Mouse (Mus musculus): Measurements from ENCODE around the gene Evi2a.

The Evi2a gene

GRCm38 (mm10) chr11:79526549-79526948 is 3.9 kb downstream of the Evi2a start:
- WGBS, result 55% methylated on average over 3 of the region's 3 CpGs

- 78% methylated on average over 1 of the region's 1 CpGs for WGBS
These were observed 6.2 kb downstream of the Evi2a start for GRCm38 (mm10) chr11:79524310-79524575.

DNA sequence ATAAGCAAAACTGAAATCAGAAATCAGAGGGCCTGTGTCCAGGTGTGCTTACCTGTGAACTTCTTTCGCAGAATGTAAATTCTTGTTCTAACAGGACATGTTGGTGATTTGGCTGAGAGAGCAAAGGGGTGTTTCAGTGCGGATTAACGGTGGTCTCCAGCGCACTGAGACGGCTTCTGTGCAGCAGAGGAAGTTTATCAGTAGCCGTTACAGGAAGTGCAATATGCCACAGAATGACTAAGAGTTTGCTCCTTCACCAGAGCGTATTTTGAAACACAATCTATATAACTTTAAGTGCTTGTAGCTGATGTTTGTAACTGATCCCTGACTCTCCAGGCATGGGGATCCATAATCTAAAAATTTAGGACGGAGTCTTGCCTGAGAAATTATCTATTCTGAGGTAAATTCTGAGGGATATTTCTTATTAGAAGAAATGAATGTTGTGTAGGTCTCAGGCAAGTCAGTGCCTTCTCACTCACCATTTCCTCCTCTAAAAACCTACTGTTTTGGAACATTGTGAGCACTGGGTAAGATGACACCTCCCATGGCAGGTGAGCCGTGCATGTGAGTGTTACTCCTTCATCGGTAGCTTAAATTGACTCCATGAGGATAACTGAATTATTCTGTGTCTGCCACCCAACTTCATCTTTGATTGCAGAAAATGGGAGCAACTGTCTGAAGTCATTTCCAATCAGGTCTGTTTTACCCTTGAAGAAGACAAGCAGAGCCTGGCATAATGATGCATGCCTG is 6.7 kb downstream of the Evi2a start, which contains the start of gene Evi2b:
TSS of gene Evi2b (minus strand) at position 203 of the 750 bp plus-strand sequence.
- WGBS, result 83% methylated on average over 10 of the region's 10 CpGs

DNA sequence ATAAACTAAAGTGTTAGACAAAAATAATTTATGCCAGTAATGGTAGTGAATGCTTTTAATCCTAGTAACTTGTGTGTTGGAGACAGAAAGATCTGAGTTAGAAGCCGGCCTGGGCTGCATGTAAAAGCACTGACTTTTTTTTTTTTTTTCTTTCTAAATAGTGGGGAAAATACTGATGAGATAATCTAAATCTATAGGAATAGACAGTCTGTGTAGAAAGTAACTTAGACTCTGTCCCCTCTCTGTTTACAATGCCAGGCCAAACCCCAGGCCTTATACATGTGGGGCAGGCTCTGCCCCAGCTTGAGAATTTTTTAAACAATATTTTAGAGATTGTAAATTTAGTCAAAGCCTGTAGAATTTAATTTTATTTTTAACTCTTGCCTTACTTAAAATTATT is 7.5 kb downstream of the Evi2a start:
- 93% methylated on average over 1 of the region's 1 CpGs for WGBS

GRCm38 (mm10) chr11:79519878-79520291 is 10.5 kb downstream of the Evi2a start:
- 32% methylated on average over 1 of the region's 1 CpGs for WGBS

DNA sequence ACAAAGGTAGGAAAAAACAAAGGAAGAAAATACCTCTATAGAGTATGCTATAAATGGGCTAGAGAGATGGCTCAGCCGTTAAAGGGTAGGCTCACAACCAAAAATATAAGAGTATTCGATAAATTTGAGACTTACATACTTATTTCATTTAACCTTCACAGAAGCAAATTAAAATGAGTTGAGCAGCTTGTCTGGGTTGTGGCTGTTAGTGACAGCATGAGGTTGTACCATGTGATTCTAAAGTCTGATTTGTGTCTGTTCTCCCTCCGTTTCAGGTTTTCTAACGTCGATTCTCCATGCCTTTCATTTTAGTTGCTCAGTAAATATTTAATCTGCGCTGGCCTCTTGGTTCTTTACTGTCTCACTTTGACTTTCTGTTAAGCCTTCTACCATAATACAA is 11.1 kb downstream of the Evi2a start:
- 43% methylated on average over 6 of the region's 6 CpGs for WGBS

DNA sequence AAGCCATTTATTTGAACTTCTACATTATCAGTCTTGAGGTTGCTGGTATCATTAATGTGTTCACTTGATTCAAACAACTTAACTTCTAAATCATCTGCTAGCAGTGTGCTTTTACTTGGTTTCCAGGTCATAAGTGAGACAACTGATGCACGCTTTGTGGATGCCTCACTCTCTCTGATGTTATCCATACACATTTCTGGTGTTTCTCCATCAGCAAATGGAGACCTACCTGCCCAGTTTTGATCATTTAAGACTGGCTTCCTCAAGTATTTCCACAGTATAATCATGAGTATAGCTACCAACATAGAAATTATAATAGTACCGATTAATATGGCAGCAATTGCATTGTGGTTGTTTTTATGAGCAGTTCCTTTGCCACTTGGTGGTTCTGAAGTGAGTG is 14.6 kb downstream of the Evi2a start:
- 93% methylated on average over 2 of the region's 2 CpGs for WGBS

GRCm38 (mm10) chr11:79515331-79515730 is 15.1 kb downstream of the Evi2a start:
- WGBS, result 63% methylated on average over 6 of the region's 6 CpGs

- 94% methylated on average over 3 of the region's 3 CpGs for WGBS
These were observed 18.4 kb downstream of the Evi2a start for GRCm38 (mm10) chr11:79511970-79512369.

- WGBS, result 40% methylated on average over 7 of the region's 7 CpGs
These were observed 25.9 kb downstream of the Evi2a start for GRCm38 (mm10) chr11:79504506-79504905.

GRCm38 (mm10) chr11:79503845-79504244 is 26.6 kb downstream of the Evi2a start, which contains the start of gene Omg:
Gene Omg, minus strand, starts transcription at chr11:79504084.
- 23% methylated on average over 8 of the region's 8 CpGs for WGBS

DNA sequence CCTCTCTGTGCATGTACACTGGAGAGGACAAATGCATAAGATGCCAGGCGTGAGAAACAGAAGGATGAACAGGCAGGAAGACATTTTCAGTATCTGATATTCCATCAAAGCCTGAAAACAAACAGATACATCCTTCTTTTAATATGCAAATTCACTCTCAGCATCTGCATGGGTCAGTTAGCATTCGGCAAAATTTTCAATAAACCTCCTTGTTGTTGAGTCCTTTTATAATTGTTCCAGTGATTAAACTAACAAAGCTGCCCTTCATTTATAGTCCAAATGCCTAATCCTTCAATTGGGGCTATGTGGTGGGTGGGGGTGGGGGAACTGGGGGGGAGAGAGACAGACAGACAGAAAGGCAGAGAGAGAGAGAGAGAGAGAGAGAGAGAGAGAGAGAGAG is 27.5 kb downstream of the Evi2a start:
- 15% methylated on average over 2 of the region's 2 CpGs for WGBS

DNA sequence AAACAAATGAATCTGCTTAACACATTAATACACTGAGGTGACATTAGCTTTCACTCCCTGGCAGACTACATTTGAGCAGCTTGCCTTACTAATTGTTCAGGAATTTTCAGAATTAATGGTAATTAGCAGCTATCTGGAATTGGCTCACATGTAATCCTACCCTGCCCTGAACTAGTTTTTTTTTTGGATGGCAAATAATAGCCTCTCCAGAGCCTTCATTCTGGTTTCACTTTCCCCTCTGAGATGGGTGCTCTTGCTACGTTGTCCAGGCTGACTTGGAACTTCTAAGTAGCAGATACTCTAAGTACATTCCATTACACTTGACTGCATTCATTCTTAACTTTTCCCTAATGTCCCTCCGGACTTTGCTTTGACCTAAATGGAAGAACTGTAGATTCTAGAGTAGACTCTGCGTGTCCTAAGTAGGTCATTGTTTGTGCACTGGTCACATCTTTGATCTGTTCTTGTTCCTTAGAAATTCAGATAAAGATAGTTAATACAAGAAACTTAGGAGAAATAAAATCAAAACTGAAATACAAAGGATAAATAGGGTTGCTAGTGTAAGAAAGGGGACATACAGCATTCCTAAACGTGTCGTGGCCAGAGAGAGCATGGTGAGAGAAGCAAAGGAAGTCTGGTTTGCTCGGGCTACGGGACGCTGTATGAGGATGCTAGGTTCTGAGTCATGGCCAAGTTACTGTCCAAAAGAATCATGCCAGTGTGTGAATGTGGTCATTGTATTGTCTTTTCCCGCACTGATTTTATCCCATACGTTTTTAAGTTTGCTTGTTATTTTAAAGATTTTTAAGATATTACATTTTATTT is 35.2 kb downstream of the Evi2a start:
- 43% methylated on average over 10 of the region's 10 CpGs for WGBS

GRCm38 (mm10) chr11:79483876-79484528 is 46.4 kb downstream of the Evi2a start:
- WGBS, result 85% methylated on average over 7 of the region's 7 CpGs

GRCm38 (mm10) chr11:79483392-79483791 is 47.0 kb downstream of the Evi2a start:
- 88% methylated on average over 6 of the region's 6 CpGs for WGBS
